Mouse (Mus musculus): ENCODE results near the gene Ube2q1.

Gene Ube2q1

GRCm38 (mm10) chr3:89772968-89773709, at the start of gene Ube2q1:
TSS of gene Ube2q1 (plus strand) at chr3:89773616.
- DNase-seq (ENCODE audit: low read depth, low spot score) = peak; percentile 98

- DNase-seq (ENCODE audit: low read depth, low spot score) = peak; percentile 76
These were observed 46.4 kb upstream of the Ube2q1 start for GRCm38 (mm10) chr3:89727028-89727427.

DNA sequence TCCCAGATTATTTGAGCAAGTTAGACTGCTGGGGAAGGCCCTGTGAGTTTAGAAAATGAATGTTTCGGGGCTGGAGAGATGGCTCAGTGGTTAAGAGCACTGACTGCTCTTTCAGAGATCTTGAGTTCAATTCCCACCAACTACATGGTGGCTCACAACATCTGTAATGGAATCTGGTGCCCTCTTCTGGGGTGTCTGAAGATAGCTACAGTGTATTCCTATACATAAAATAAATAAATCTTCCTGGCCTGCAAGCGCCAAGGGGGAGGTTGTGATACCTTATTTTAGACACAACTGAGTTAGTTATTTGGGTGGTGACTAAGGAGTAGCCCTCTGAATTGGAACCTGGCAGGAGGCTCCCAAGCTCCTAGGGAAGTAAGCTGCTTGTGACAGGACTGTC, 44.6 kb upstream of the Ube2q1 start:
- DNase-seq (ENCODE audit: low read depth, low spot score) = no peak

GRCm38 (mm10) chr3:89730350-89731331, 42.8 kb upstream of the Ube2q1 start:
- peak; percentile 96 for DNase-seq (ENCODE audit: low read depth, low spot score)

- DNase-seq (ENCODE audit: low read depth, low spot score) = no peak
These were observed 41.3 kb upstream of the Ube2q1 start for GRCm38 (mm10) chr3:89732091-89732490.

DNA sequence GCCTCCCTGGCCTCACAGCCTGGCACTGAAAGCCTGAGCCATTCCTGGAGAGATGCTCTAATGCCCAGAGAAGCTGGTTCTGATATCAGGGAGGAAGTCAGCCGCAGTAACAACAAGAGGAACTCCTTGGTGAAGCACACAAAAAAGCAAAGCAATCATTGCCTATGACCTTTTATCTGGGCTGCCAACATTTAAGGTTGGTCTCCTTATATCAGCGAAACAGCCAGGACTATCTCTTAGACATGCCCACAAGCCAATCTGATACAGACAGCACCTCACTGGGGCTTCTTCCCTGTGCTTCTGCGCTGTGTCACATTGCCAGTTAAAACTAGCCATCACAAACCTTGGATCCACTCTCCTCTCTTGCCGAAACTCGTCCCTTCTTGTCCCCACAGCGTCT, 34.9 kb upstream of the Ube2q1 start:
- no peak for DNase-seq (ENCODE audit: low read depth, low spot score)

GRCm38 (mm10) chr3:89752307-89752706, 21.1 kb upstream of the Ube2q1 start:
- no peak for DNase-seq (ENCODE audit: low read depth, low spot score)

GRCm38 (mm10) chr3:89755283-89755682, 18.1 kb upstream of the Ube2q1 start:
- no peak for DNase-seq (ENCODE audit: low read depth, low spot score)

GRCm38 (mm10) chr3:89757851-89758250, 15.6 kb upstream of the Ube2q1 start:
- DNase-seq (ENCODE audit: low read depth, low spot score) = no peak

DNA sequence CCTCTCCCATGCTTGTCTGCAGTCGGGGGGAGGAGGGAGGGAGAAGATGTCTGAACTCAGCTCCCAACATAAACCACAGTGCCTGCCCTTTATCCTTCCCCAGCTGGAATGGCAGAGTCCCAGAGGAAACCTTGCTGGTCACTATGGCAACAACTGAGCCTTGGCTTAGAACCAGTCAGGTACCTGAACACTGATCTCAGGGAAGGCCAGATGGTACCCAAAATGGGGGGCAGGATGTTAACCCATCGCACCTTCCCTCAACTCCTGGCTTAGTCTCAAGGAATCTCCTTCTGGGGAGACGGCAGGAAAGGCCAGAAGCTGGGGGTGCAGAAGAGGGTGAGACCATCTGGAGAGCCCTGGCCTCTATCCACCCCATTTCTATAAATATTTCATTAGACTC, 13.6 kb upstream of the Ube2q1 start:
- no peak for DNase-seq (ENCODE audit: low read depth, low spot score)

- peak; percentile 80 for DNase-seq (ENCODE audit: low read depth, low spot score)
These were observed 9.2 kb upstream of the Ube2q1 start, which contains the start of gene Chrnb2 for GRCm38 (mm10) chr3:89764119-89764724. TSS of gene Chrnb2 (minus strand) at chr3:89764632.

DNA sequence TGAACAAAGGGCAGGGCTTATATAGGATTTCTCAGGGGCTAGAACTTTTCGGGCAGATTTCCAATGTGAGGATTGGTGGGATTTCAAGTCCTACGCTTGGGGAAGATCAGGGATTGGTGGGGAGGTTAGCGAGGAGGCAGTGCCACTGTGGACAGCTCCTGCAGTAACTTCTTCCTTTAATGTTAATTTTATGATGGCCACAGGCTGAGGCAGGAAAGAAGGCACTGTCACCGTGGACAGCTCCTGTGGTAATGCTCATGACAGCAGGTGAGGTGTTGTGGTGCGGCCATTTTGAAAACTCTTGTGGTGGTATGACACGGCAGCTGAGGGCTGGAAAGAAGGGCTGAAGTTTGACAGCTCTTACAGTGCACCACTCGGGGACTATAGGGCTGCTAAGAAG, 3.8 kb upstream of the Ube2q1 start:
- DNase-seq (ENCODE audit: low read depth, low spot score) = no peak

DNA sequence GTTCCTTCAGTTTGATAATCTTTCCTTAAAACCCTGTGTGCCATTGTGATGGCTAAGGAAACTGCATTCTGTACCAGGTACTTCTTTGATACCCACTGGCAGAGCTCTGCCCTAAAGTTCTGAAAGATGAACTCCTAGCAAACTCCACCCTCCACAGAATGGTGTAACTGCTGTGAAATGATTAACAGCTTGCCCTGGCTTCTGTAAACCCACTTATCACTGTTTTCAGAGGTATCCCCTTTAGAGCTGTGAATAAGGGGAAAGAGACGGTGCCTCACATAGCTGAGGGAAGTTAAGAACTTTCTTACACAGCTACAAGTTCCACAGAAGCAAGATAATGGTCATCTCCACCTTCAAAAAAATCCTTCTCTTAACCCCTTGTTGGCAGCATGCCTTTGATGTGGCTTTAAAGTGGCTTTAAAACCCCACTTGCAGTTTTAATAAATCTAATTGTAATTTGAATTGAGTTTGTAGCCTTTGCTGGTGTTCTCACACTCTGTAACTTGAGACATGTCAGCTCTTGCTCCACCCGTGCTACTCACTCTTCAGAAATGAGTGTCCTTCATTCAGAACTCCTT, 2.9 kb upstream of the Ube2q1 start:
- no peak for DNase-seq (ENCODE audit: low read depth, low spot score)

DNA sequence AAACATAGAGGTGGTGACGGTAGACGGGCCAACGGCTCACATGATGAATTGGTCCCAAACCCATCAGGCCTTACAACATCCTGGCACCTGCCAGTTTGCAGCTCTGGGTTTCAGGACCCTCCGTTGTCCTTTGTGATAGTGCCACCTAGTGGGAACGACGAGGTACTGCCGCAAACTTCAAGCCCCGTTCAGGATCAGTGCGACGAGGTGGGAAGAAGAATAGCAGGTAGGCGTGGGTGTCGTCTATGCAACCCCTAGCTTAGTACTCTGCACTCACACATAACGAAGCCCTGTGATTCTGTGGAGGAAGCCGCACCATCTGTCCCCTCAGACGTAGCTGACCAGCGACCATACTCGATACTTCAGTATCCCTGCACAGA, 838 bp upstream of the Ube2q1 start:
- peak; percentile 92 for DNase-seq (ENCODE audit: low read depth, low spot score)

DNA sequence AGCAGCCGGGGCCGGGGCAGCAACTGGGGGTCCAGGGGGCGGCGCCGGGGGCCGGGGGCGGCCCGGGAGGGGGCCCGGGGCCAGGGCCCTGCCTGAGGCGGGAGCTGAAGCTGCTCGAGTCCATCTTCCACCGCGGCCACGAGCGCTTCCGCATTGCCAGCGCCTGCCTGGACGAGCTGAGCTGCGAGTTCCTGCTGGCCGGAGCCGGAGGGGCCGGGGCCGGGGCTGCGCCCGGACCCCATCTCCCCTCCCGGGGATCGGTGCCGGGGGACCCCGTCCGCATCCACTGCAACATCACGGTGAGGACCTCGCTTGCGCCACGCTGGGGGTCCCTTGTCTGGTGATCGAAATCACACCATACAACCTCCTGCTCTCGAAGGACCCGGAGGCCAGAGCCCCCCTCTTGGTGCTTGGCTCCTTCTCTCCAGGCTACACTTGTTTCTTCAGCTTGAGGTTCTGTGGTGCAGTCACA, 360 bp downstream of the Ube2q1 start:
- no peak for DNase-seq (ENCODE audit: low read depth, low spot score)

- DNase-seq (ENCODE audit: low read depth, low spot score) = peak; percentile 30
These were observed 982 bp downstream of the Ube2q1 start for GRCm38 (mm10) chr3:89774236-89774960.

- no peak for DNase-seq (ENCODE audit: low read depth, low spot score)
These were observed 2.6 kb downstream of the Ube2q1 start for GRCm38 (mm10) chr3:89776001-89776400.

DNA sequence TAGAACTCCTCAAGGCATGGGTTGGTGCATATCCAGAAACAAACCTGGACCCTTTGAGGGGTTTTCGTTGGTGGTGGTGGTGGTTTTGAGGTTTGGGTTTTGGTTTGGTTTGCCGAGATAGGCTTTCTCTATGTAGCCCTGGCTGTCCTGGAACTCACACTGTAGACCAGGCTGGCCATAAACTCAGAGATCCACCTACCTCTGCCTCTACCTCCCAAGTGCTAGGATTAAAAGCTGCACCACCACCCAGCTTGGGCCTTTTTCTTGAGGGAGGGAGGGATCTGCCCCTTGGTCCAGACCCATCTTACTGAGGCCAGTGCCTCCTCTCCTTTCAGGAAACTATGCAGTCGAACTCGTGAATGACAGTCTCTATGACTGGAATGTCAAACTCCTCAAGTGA, 6.7 kb downstream of the Ube2q1 start:
- DNase-seq (ENCODE audit: low read depth, low spot score) = no peak

DNA sequence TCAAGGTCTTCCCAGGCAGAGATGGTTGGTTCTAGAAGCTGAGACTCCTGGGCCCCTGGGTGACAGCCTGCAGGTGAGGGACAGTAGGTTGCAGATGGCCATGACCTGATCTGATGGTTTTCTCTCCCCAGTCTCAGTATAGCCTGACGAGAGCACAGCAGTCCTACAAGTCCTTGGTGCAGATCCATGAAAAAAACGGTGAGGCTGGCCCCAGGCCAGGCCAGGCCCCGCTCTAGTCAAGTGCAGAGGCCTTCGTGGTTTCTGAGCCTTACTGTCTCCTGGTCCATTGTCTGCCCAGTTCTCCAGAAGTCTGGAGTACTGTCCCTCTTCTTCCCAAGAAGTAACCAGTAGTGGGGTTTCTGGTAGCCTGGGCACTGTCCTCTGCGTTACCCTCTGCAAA, 8.2 kb downstream of the Ube2q1 start:
- no peak for DNase-seq (ENCODE audit: low read depth, low spot score)

- peak; percentile 28 for DNase-seq (ENCODE audit: low read depth, low spot score)
These were observed 11.8 kb downstream of the Ube2q1 start for GRCm38 (mm10) chr3:89784991-89785753.
